Mouse (Mus musculus) thymus, postnatal 4 days (tissue): ENCODE results near the gene Zdhhc12.
"Not testable (repeated sequence)": the region's sequence is repeated elsewhere in the genome, so short reads cannot be mapped to it uniquely, and the experiment has no call there.

Experiments
- DNase-seq: peaks from one replicate; pipeline ENCODE4 v3.0.0; 2021

Zdhhc12 gene

DNA sequence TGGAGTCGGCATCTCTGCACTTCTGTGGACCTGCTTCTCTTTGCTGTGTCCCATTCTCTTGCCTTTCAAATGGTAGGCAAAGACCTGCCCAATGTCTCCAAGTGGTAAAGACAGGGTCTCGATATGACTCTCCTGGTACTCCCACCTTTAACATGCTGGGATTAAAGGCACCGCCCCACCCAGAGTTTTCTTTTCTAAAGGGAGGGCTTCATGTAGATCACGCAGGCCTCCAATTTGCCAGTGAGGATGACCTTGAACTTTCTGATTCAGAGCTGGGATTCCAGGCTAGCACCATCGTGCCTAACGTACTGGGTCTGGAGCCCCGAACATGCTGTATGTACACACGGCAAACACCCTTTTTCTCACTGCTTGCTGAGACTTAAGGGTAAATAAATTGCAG lies 30.2 kb downstream of the Zdhhc12 start:
- no peak for DNase-seq

DNA sequence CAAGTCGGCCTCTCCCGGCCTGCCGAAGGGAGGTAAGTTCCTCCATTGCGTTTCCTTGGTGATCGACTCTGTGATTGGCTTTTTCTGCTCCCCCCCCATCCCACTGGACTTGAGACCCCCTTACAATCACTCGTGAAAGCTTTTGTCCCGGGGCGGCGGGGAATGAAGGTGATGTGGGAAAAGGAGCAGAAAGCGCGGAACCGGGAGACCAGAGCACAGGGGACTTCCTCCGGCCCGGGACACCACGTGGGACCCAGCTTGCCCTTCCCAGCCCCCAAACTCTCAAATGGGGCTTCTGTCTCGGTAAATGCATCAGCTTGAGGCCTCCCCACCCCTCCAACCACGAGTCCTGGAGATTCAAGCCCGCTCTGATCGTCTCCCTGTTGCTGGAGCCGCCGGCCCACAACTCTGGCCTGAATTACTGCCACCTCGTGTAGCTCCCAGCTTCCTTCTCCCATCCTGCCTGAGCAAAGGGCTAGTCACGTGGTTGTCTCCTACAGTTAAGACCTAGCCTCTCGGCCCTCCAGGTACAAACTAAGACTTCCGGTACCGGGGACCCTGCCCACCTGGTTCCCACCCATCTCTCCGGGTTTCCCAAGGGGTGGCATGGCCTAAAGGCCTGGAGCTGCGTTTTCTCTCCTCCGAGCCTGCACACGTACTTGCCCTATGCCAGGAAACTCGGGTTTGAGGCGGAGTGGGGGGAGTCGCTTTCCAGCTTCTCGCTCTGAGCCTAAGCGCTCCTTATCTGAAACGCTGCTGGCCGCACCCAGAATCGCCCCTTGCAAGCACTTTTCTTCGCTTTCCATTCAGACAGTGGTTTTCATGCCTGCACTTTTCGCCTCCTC lies 31.0 kb downstream of the Zdhhc12 start:
- peak; percentile 58 for DNase-seq

DNA sequence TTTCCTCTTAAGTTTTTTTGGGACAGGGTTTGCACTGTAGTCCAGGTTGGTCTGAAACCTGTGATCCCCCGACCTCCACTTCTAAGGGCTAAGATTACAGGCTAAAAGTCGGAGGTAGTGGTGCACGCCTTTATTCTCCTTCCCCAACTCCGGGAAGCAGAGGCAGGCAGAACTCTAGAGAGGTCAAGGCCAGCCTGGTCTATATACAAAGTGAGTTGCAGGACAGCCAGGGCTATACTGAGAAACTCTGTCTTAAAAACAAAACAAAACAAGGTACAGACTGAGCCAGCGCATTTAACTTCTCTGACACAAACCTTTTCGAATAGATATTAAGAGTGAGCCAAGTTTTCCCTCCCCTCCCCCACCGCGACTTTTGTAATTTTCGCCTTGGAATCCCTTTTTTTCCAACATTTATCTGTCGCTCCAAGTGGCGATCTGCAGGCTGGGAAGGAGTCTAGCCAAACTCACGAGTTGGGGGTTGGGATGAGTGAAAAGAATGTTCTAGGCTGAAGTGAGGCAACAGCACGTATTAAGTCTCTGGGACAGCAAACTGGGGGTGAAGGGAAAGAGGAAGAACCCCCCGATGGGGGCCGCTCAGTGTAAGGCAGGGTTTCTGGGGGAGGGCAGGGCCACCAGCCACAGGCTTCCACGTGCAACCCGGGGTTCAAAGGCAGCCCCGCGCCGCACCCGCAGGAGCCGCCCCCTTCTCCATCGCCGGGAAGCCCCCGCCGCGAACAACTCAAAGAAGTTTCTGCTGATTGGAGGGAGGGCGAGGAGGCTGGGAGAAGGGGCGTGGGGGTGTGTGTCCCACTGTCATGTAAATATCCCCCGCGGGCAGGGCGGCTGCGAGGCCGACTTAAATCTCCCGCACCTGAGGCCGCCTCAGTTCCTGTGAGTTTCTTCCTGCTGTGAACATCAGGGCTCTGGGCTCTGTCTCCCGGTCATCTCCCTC lies 32.0 kb downstream of the Zdhhc12 start:
- peak; percentile 79 for DNase-seq

DNA sequence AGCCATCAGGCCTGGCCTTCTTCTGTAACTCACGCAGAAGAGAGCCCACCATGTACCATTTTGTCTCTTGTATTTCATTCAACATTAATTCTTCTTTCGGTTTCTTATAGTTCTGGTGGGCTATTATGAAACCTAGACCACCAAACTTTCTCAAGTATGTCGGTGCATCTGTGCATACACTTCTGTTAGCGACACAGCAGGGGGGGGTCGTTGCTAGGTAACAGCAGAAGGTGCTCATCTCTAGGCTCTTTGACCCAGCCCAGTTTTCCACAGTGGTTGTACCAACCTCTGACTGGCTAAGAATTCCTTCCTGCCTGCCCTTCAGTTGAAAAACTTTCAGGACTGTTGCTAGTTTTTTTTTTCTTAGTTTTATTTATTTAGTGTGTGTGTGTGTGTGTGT lies 35.0 kb downstream of the Zdhhc12 start:
- no peak for DNase-seq

DNA sequence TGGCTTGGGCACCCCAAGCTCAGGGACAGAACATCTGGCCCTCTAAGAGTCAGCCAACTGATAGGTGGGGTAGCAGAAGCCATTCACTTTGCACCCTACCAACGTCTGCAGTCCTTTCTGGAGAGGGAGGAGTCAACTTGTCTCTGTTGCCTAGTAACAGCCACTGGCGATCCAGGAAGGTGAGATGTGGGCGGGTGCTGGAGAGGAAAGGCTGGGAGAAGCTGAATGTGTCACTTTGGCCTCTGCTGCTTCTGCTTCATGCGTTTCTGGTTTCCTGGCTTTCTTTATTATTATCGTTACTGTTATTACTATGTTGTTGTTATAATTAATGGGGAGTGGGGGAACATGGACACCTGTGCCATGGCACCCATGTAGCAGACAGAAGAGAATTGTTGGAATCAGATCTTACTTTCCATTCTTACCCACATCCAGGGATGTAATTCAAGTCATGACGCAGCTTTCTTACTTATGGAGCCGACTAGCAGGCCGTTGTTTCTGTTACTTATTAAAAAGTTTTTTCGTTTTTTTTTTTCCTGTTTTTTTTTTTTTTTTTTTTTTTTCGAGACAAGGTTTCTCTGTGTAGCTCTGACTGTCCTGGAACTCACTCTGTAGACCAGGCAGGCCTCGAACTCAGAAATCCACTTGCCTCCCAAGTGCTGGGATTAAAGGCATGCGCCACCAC lies 36.1 kb downstream of the Zdhhc12 start, which contains the start of gene Set:
Set (plus strand) TSS at position 156 of the 682 bp plus-strand sequence.
- DNase-seq: peak; percentile 37

DNA sequence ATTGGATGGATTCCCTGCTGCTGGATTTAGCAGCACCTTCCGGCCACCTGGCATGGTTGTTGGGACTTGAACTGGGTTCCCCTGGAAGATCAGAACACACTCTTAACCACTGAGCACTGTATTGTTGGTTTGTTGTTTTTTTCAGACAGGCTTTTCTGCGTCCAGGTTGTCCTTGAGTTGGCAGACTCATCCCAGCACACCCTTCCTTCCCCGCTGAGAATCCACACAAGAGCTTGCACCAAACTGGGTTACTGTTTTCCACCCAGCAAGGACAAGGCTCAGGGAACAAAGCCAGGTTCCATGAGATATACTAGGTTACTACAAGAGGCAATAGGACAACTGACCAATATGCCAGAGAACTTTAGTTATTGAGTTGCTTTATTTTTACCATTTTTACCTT lies 36.7 kb downstream of the Zdhhc12 start:
- no peak for DNase-seq

DNA sequence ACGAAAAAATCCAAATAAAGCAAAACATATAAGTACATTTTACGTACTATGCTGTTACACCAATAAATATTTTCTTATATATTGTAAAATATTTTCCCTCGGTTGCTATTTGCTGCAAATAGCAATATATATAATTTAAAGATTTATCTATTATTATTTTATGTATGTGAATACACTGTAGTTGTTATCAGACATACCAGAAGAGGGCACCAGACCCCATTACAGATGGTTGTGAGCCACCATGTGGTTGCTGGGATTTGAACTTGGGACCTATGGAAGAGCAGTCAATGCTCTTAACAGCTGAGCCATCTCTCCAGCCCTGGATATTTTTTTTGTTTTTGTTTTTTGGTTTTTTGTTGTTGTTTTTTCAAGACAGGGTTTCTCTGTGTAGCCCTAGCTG lies 38.1 kb downstream of the Zdhhc12 start:
- DNase-seq: not testable (repeated sequence)

DNA sequence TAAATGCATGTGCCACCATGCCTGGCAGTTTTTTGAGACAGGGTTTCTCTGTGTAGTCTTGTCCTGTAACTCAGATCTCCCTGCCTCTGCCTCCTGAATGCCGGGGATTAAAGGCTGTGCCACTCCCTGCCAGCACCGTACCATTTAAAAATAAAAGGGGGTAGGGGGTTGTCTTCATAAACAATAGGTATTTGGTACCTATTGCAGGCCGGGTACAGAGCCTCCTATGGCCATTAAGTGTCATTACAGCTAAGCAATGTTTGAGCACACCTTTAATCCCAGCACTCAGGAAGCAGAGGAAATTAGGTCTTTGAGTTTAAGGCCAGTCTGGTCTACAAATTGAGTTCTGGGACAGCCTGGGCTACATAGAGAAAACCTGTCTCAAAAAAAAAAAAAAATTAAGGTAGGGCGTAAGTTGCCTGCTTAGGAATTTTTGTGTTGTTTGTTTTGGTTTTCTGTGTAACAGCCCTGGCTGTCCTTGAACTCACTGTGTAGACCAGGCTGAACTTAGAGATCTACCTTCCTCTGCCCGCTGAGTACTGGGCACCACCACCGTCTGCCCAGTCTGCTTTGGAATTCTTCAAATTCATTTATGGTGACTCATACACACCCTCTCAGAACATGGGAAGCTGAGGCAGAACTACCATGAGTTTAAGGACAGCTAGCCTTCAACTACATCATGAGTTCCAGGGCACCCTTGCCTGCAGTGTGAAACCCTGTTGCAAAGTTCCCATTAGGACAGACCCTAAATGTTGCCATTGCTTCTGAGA lies 41.3 kb downstream of the Zdhhc12 start:
- no peak for DNase-seq

DNA sequence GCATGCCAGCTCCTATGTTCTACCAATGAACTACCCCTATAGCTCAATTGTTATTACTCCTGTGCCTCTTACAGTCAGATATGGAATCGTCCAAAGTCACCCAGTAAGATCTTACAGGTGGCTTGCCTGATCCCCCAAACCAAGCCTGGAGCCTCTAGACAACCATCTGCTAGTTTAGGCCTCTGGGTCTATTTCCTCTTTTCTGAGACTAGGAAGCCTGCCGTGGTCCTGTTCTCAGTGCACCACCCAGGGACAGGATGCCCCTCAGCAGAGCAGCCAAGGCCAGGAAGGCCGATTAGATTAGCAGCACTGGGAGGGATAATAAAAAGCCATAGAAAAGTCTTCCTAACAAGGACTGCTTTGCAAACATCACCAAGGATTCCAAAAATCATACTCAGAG lies 43.6 kb downstream of the Zdhhc12 start:
- no peak for DNase-seq

DNA sequence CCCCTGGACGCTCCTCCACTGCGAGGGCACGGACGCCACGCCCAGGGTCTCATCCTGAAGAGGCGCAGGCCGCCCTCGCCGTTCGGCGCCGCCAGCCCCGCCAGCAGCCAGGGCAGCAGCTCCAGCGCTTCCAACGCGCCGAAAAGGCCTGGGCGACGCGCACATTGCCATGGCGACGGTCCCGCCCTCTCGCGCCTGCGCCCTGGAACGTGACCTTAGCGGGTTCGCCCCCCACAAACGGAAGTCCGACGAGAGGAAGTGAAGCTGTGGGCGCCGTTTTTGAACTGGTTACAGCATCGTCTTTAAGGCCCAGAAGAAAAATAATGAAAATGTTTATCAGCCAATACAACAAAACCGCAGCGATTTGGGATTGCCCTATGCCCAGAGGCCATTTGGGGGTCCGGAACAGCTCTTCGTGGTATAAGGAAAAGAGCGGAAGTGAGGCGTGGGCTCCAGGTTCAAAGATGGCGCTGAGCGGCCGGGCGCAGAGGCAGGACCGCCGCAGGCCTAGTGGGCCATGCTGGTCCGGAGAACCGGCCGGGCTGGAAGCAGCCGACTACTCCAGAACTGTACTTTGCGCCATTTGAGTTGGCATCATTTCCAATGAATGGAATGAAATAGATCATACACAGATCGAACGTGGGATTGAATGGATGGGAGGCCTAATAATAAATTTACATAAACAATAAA lies 44.6 kb downstream of the Zdhhc12 start, which contains the start of gene Wdr34:
Wdr34 (minus strand) TSS at position 183 of the 690 bp plus-strand sequence.
- peak; percentile 99 for DNase-seq

DNA sequence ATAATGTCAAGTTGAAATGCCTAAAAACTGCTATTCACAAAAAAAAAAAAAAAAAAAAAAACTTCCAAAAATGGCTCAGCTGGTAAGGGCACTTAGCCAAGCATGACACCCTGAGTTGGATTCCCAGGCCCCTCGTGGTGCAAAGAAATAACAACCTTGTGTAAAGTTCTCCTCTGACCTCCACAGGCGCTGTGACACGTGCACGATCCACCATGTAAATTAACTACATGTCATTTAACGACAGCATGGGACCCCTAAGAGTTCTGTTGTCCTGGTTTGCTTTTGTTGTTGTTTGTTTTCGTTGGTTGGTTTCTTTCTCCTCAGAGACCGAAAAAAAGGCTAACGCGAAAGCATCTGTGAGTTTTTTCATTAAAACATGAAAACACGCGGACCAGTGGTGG lies 45.3 kb downstream of the Zdhhc12 start:
- DNase-seq: no peak

DNA sequence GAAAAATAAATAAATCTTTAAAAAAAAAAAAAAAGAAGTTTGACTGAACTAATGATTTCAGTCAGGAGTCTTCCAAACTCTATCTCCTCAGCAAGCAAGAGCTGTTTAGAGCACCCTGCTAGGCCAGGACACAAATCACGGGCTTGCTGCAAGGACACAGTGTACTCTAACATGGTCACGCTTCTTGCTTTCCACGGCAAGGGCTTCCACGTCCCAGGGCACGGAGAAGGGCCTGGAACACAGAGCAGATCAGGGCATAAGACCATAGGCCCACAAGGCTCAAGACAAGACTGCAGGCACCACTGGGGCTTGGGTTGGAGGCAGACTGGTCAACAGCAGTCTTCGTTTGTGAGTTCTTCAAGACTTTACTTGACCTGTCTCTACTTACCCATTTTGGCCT lies 46.3 kb downstream of the Zdhhc12 start:
- no peak for DNase-seq

DNA sequence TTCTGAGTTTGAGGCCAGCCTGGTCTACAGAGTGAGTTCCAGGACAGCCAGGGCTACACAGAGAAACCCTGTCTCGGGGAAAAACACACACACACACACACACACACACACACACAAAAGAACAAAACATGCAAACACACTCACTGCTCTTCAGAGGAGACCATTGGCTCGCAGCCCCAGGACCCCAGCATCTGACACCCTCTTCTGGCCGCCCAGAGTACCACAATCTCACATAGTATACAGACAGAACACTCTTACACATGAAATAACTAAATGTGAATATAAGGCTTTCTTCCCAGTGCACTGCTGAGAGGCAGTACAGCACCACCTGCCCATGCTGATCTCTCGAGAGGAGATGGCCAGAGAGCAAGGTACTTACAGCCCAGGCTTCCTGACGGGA lies 48.9 kb downstream of the Zdhhc12 start:
- DNase-seq: no peak

DNA sequence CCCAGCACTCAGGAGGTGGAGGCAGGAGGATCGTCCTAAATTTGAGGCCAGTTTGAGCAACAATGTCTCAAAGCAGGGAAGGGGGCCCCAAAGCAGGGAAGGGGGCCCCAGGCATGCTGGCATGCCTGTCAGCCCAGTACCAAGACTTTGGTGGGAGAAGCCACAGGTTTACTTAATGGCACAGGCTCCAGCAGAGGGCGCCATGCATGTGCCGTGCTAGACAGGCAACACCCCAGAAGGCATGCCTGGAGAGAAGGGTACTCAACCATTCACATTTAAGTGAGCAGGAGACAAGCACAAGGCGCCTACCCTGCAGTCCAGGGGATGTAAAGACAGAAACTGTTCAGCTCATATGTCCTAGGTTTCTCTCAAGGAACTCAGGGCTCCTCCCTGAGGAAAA lies 51.0 kb downstream of the Zdhhc12 start:
- peak; percentile 96 for DNase-seq
